Mouse (Mus musculus): ENCODE data around the gene Trpm6. TPM values are rescaled to one million over a fixed set of nuclear protein-coding genes. Genes with fewer than 3 reads are reported as not detected.

Gene Trpm6
- polyA plus RNA-seq, 1 experiment from 2014 or later: 0.27 TPM

DNA sequence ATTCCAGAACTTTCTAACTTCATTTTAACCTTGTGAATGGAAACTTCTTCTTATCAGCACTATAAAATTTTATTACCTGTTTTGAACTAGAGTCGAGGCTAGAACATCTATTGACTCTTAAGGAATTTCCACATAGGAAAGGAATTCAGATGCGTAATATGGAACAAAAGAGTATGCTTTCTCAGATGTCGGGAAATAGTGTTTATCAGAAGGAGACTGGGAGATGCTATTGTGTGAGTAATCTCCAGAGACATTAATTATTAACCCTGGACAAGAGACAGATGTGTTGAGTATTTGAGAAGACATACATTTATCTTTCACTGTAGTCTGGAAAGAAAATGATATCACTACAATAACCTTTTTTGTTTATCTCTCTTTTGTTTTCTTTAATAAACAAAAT is 61.5 kb downstream of the Trpm6 start:
- no peak overlapping the region for H3K4me2 ChIP-seq (ENCODE audit: low read depth, low read length)
- H3K4me1 ChIP-seq (ENCODE audit: control insufficient read depth, insufficient read depth, low read length): no peaks in the 10 kb centered on the region
- H3K9ac ChIP-seq (replicated peaks; ENCODE audit: low read depth, low read length): no peak overlapping the region
- no peaks in the 10 kb centered on the region for H3K27me3 ChIP-seq (ENCODE audit: control insufficient read depth, insufficient read depth, low read length)
- no peaks in the 10 kb centered on the region for H3K9me3 ChIP-seq (ENCODE audit: control insufficient read depth, low read length)
- no peaks in the 10 kb centered on the region for H3K36me3 ChIP-seq (ENCODE audit: control insufficient read depth, insufficient read depth, low read length)
- no peak overlapping the region for H3K27ac ChIP-seq (ENCODE audit: low read depth, low read length)
- no peak overlapping the region for H3K4me3 ChIP-seq (ENCODE audit: low read depth, low read length)
- ATAC-seq (ENCODE audit: low read depth): no peak
- 79% methylated on average over 3 of the region's 3 CpGs for WGBS

DNA sequence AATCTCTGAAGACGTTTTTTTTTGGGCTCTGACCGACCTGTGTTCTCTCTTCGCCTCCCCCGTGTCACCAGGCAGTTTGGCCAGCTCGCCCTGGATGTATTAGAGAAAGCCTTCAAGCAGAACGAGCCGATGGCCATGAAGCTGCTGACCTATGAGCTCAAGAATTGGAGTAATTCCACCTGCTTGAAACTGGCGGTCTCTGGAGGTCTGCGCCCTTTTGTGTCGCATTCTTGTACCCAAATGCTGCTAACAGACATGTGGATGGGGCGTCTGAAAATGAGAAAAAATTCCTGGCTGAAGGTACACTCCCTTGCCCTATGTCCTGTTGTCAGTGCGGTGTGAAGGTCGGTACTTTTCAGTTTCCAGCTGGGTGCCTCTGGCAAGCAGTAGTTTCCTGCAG is 65.4 kb downstream of the Trpm6 start:
- H3K27ac ChIP-seq (ENCODE audit: low read depth, low read length): no peak overlapping the region
- H3K4me3 ChIP-seq (ENCODE audit: low read depth, low read length): no peak overlapping the region
- no peak overlapping the region for H3K9ac ChIP-seq (replicated peaks; ENCODE audit: low read depth, low read length)
- H3K27me3 ChIP-seq (ENCODE audit: control insufficient read depth, insufficient read depth, low read length): no peaks in the 10 kb centered on the region
- WGBS: 85% methylated on average over 13 of the region's 13 CpGs
- H3K9me3 ChIP-seq (ENCODE audit: control insufficient read depth, low read length): no peaks in the 10 kb centered on the region
- no peaks in the 10 kb centered on the region for H3K4me1 ChIP-seq (ENCODE audit: control insufficient read depth, insufficient read depth, low read length)
- H3K36me3 ChIP-seq (ENCODE audit: control insufficient read depth, insufficient read depth, low read length): no peaks in the 10 kb centered on the region
- ATAC-seq (ENCODE audit: low read depth): no peak
- H3K4me2 ChIP-seq (ENCODE audit: low read depth, low read length): no peak overlapping the region

- Histone ChIP-seq H3K27me3 (ENCODE audit: control insufficient read depth, insufficient read depth, low read length) (no peaks in the 10 kb centered on the region), H3K4me2 (ENCODE audit: low read depth, low read length) (no peak overlapping the region), H3K4me1 (ENCODE audit: control insufficient read depth, insufficient read depth, low read length) (no peaks in the 10 kb centered on the region), H3K36me3 (ENCODE audit: control insufficient read depth, insufficient read depth, low read length) (no peaks in the 10 kb centered on the region), H3K27ac (ENCODE audit: low read depth, low read length) (no peak overlapping the region), H3K9ac (replicated peaks; ENCODE audit: low read depth, low read length) (no peak overlapping the region), H3K9me3 (ENCODE audit: control insufficient read depth, low read length) (no peaks in the 10 kb centered on the region), H3K4me3 (ENCODE audit: low read depth, low read length) (no peak overlapping the region)
- WGBS: 81% methylated on average over 2 of the region's 2 CpGs
- no peak for ATAC-seq (ENCODE audit: low read depth)
These were observed 67.6 kb downstream of the Trpm6 start for GRCm38 (mm10) chr19:18817425-18817824.

DNA sequence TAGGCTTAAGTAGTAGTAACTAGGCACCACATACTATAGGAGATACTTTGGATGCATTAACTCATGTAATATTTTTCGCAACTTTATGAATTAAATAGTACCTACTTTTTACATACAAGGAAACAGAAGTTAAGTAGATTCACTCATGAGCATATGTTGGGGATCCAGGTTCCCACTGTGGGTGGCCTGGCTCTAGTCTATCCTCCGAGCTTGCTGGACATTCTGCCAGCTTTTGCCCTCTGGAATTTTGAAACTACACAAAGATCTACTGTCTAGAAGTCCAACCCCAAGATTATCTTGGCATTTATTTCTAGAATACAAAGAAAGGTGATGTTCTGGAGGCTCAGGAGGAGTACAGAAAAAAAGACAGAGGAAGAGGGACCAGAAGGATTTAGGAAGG is 78.8 kb downstream of the Trpm6 start:
- no peak overlapping the region for H3K27ac ChIP-seq (ENCODE audit: low read depth, low read length)
- H3K27me3 ChIP-seq (ENCODE audit: control insufficient read depth, insufficient read depth, low read length): no peaks in the 10 kb centered on the region
- no peak for ATAC-seq (ENCODE audit: low read depth)
- H3K4me3 ChIP-seq (ENCODE audit: low read depth, low read length): no peak overlapping the region
- 87% methylated on average over 2 of the region's 2 CpGs for WGBS
- H3K36me3 ChIP-seq (ENCODE audit: control insufficient read depth, insufficient read depth, low read length): no peaks in the 10 kb centered on the region
- no peaks in the 10 kb centered on the region for H3K4me1 ChIP-seq (ENCODE audit: control insufficient read depth, insufficient read depth, low read length)
- H3K4me2 ChIP-seq (ENCODE audit: low read depth, low read length): no peak overlapping the region
- no peak overlapping the region for H3K9ac ChIP-seq (replicated peaks; ENCODE audit: low read depth, low read length)
- no peaks in the 10 kb centered on the region for H3K9me3 ChIP-seq (ENCODE audit: control insufficient read depth, low read length)

GRCm38 (mm10) chr19:18831196-18831595 is 81.4 kb downstream of the Trpm6 start:
- no peaks in the 10 kb centered on the region for H3K9me3 ChIP-seq (ENCODE audit: control insufficient read depth, low read length)
- no peak overlapping the region for H3K27ac ChIP-seq (ENCODE audit: low read depth, low read length)
- no peak for ATAC-seq (ENCODE audit: low read depth)
- no peak overlapping the region for H3K9ac ChIP-seq (replicated peaks; ENCODE audit: low read depth, low read length)
- no peaks in the 10 kb centered on the region for H3K36me3 ChIP-seq (ENCODE audit: control insufficient read depth, insufficient read depth, low read length)
- H3K4me1 ChIP-seq (ENCODE audit: control insufficient read depth, insufficient read depth, low read length): no peaks in the 10 kb centered on the region
- no peak overlapping the region for H3K4me2 ChIP-seq (ENCODE audit: low read depth, low read length)
- WGBS: 91% methylated on average over 3 of the region's 3 CpGs
- no peaks in the 10 kb centered on the region for H3K27me3 ChIP-seq (ENCODE audit: control insufficient read depth, insufficient read depth, low read length)
- H3K4me3 ChIP-seq (ENCODE audit: low read depth, low read length): no peak overlapping the region

- no peaks in the 10 kb centered on the region for H3K36me3 ChIP-seq (ENCODE audit: control insufficient read depth, insufficient read depth, low read length)
These were observed 85.2 kb downstream of the Trpm6 start for GRCm38 (mm10) chr19:18834971-18835370.

GRCm38 (mm10) chr19:18841789-18842562 is 92.2 kb downstream of the Trpm6 start:
- Histone ChIP-seq H3K27me3 (ENCODE audit: control insufficient read depth, insufficient read depth, low read length) (no peaks in the 10 kb centered on the region), H3K36me3 (ENCODE audit: control insufficient read depth, insufficient read depth, low read length) (no peaks in the 10 kb centered on the region), H3K9ac (replicated peaks; ENCODE audit: low read depth, low read length) (no peak overlapping the region), H3K9me3 (ENCODE audit: control insufficient read depth, low read length) (no peaks in the 10 kb centered on the region), H3K27ac (ENCODE audit: low read depth, low read length) (no peak overlapping the region), H3K4me3 (ENCODE audit: low read depth, low read length) (no peak overlapping the region), H3K4me2 (ENCODE audit: low read depth, low read length) (no peak overlapping the region), H3K4me1 (ENCODE audit: control insufficient read depth, insufficient read depth, low read length) (no peaks in the 10 kb centered on the region)
- 85% methylated on average over 19 of the region's 19 CpGs for WGBS
- ATAC-seq (ENCODE audit: low read depth): no peak

More at GRCm38 (mm10) chr19:18834971-18835370, 85.2 kb downstream of the Trpm6 start:
- WGBS: 12% methylated on average over 6 of the region's 6 CpGs
- H3K27me3 ChIP-seq (ENCODE audit: control insufficient read depth, insufficient read depth, low read length): no peaks in the 10 kb centered on the region
- H3K27ac ChIP-seq (ENCODE audit: low read depth, low read length): no peak overlapping the region
- H3K9ac ChIP-seq (replicated peaks; ENCODE audit: low read depth, low read length): no peak overlapping the region
- H3K4me3 ChIP-seq (ENCODE audit: low read depth, low read length): no peak overlapping the region
- no peaks in the 10 kb centered on the region for H3K4me1 ChIP-seq (ENCODE audit: control insufficient read depth, insufficient read depth, low read length)
- no peak for ATAC-seq (ENCODE audit: low read depth)
- H3K9me3 ChIP-seq (ENCODE audit: control insufficient read depth, low read length): no peaks in the 10 kb centered on the region
- H3K4me2 ChIP-seq (ENCODE audit: low read depth, low read length): no peak overlapping the region

- WGBS: 77% methylated on average over 11 of the region's 11 CpGs
These were observed 92.8 kb downstream of the Trpm6 start for GRCm38 (mm10) chr19:18842626-18843025.

DNA sequence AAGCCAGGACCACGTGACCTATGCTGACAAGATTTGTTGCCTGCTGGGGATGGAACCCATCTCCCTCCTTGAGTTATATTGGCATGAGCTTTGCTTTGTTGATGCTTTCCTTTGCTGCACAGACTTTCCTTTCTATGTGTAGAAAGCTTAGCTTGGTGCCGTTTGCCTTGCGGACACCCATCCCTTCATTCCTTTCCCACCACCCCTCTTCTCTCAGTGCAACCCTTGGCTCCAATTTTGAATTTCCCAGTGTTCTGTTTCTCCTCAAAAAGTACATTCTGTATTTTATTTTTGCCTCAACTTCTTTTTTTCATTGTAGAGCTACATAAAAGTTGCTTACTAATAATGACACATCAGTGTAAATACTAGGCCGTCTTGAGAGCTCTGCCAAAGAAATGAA is 96.6 kb downstream of the Trpm6 start:
- H3K36me3 ChIP-seq (ENCODE audit: control insufficient read depth, insufficient read depth, low read length): no peaks in the 10 kb centered on the region
- H3K4me1 ChIP-seq (ENCODE audit: control insufficient read depth, insufficient read depth, low read length): no peaks in the 10 kb centered on the region
- no peaks in the 10 kb centered on the region for H3K27me3 ChIP-seq (ENCODE audit: control insufficient read depth, insufficient read depth, low read length)
- no peak overlapping the region for H3K27ac ChIP-seq (ENCODE audit: low read depth, low read length)
- H3K9ac ChIP-seq (replicated peaks; ENCODE audit: low read depth, low read length): no peak overlapping the region
- no peaks in the 10 kb centered on the region for H3K9me3 ChIP-seq (ENCODE audit: control insufficient read depth, low read length)
- no peak overlapping the region for H3K4me2 ChIP-seq (ENCODE audit: low read depth, low read length)
- no peak for ATAC-seq (ENCODE audit: low read depth)
- no peak overlapping the region for H3K4me3 ChIP-seq (ENCODE audit: low read depth, low read length)
- WGBS: 93% methylated on average over 4 of the region's 4 CpGs

More at GRCm38 (mm10) chr19:18842626-18843025, 92.8 kb downstream of the Trpm6 start:
- H3K9me3 ChIP-seq (ENCODE audit: control insufficient read depth, low read length): no peaks in the 10 kb centered on the region
- no peak overlapping the region for H3K4me2 ChIP-seq (ENCODE audit: low read depth, low read length)
- H3K27ac ChIP-seq (ENCODE audit: low read depth, low read length): no peak overlapping the region
- H3K27me3 ChIP-seq (ENCODE audit: control insufficient read depth, insufficient read depth, low read length): no peaks in the 10 kb centered on the region
- H3K36me3 ChIP-seq (ENCODE audit: control insufficient read depth, insufficient read depth, low read length): no peaks in the 10 kb centered on the region
- no peaks in the 10 kb centered on the region for H3K4me1 ChIP-seq (ENCODE audit: control insufficient read depth, insufficient read depth, low read length)
- no peak overlapping the region for H3K4me3 ChIP-seq (ENCODE audit: low read depth, low read length)
- no peak for ATAC-seq (ENCODE audit: low read depth)
- H3K9ac ChIP-seq (replicated peaks; ENCODE audit: low read depth, low read length): no peak overlapping the region
